Mouse (Mus musculus) 416B (cell line): ENCODE results near the gene Kremen1.

Source experiments
- DNase-seq: peaks from one replicate; pipeline ENCODE4 v3.0.0; 2011; ENCODE audit warnings: low read depth

Gene Kremen1

GRCm38 (mm10) chr11:5172861-5173260, 88.5 kb downstream of the Kremen1 start:
- DNase-seq: no peak

GRCm38 (mm10) chr11:5167311-5167710, 94.0 kb downstream of the Kremen1 start:
- no peak for DNase-seq

- no peak for DNase-seq
These were observed 95.9 kb downstream of the Kremen1 start for GRCm38 (mm10) chr11:5165471-5165916.

GRCm38 (mm10) chr11:5164310-5164709, 97.0 kb downstream of the Kremen1 start:
- DNase-seq: no peak

GRCm38 (mm10) chr11:5163421-5163820, 97.9 kb downstream of the Kremen1 start:
- DNase-seq: no peak

- DNase-seq: peak; percentile 54
These were observed 100.5 kb downstream of the Kremen1 start for GRCm38 (mm10) chr11:5160722-5161485.

- DNase-seq: no peak
These were observed 103.3 kb downstream of the Kremen1 start for GRCm38 (mm10) chr11:5158056-5158455.

GRCm38 (mm10) chr11:5154961-5155805, 106.2 kb downstream of the Kremen1 start:
- no peak for DNase-seq

- DNase-seq: no peak
These were observed 109.5 kb downstream of the Kremen1 start, which contains the start of gene Emid1 for GRCm38 (mm10) chr11:5151680-5152337. TSS of gene Emid1 (minus strand) at chr11:5152257.

GRCm38 (mm10) chr11:5151247-5151630, 110.1 kb downstream of the Kremen1 start:
- no peak for DNase-seq

GRCm38 (mm10) chr11:5150416-5151246, 110.7 kb downstream of the Kremen1 start:
- DNase-seq: peak; percentile 38

GRCm38 (mm10) chr11:5149955-5150354, 111.4 kb downstream of the Kremen1 start:
- DNase-seq: no peak

- no peak for DNase-seq
These were observed 112.1 kb downstream of the Kremen1 start for GRCm38 (mm10) chr11:5149249-5149648.

- DNase-seq: no peak
These were observed 115.8 kb downstream of the Kremen1 start for GRCm38 (mm10) chr11:5145600-5145999.

- no peak for DNase-seq
These were observed 119.4 kb downstream of the Kremen1 start for GRCm38 (mm10) chr11:5141965-5142364.
